Mouse (Mus musculus) left cerebral cortex, adult 18-20 months (tissue): Measurements from ENCODE around the gene Tmprss4. TPM values are rescaled to one million over a fixed set of nuclear protein-coding genes. Genes with fewer than 3 reads are reported as not detected.

Experiments
- DNase-seq, 2 experiments: peaks; one replicate each; pipeline ENCODE4 v3.0.0; 2021 to 2022; ENCODE audit warnings: low spot score in 2 of 2, mixed read lengths in 1 of 2
- total RNA-seq, 2 experiments: library from RNA; stranded (reverse); gene quantifications; 2 replicates each; pipeline ENCODE4 v1.2.3; 2021

Tmprss4 gene
- total RNA-seq, 2 experiments from 2014 or later: 0.28 TPM; not detected in 1

- no peak for DNase-seq
Measured at GRCm38 (mm10) chr9:45201319-45201947, 2.5 kb downstream of the Tmprss4 start.

DNA sequence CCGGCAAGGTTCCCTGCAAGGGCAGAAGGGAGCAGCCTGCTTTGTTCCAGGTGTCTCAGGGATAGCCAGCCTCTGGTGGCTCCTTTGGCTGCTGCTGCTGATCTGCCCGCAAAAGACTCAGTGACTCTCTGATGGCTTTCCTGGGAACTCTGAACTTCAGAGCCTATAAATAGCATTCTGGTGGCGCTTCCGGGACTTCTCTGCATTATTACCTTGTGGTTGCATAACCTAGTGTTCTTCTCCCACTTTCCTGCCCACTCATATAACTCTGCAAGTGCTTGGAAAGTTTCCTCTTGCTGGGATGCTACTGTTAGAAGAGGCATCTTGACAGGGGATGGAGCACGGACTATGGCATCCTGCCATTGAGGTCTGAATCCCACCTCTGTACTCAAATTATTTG is 6.3 kb downstream of the Tmprss4 start:
- no peak for DNase-seq

DNA sequence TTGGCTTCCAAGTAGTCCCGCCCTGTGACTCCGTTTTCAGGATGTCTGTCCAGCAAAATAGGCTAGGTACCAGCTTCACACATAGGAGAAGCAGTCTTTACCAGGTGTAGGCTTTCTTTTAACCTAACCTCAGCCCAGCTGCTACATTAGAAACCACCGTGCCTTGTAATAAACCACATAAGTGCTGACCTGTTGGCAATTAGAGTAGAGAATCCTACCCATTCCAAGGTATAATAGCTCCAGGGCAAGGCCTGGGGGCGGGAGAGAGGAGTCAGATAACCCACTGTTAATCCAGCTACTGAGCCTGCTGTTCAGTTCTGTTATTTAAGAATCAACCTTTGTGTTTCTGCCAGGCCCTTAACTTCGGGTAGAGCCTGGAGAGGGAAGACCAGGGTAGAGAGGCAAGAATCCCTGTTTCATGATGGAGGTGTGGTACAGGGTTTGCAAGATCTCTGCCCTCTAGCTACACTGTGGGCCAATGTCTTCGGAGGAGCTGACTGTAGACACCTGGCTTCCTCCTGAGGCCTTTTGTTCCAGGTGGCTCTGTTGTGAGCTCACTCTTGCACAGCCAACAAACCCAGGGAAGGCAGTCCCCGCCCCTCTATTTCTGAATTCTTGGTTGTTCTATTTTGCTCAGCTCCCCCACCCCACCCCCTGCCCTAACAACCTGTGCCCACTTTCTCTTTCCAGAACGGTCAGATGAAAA is 7.6 kb downstream of the Tmprss4 start:
- DNase-seq: no peak

DNA sequence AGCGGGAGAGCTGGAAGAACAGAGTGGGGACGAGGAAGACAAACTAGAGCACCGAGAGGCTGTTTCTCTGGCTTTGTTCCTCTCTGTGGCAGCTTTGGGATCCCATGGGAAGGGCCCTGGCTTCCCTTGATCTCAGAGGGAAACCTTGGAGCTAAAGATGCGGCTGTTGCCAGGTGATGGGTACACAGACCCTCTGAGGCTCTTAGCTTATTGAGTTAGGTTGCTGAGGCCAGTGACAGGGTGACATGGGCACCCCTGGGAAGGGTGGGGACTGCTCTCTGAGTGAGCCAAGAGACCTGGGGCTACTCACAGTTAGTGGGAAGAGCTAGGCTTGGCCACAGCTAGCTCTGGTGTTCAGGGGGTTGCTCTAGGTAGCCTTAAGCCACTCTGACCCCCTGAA is 8.4 kb downstream of the Tmprss4 start:
- DNase-seq: no peak

DNA sequence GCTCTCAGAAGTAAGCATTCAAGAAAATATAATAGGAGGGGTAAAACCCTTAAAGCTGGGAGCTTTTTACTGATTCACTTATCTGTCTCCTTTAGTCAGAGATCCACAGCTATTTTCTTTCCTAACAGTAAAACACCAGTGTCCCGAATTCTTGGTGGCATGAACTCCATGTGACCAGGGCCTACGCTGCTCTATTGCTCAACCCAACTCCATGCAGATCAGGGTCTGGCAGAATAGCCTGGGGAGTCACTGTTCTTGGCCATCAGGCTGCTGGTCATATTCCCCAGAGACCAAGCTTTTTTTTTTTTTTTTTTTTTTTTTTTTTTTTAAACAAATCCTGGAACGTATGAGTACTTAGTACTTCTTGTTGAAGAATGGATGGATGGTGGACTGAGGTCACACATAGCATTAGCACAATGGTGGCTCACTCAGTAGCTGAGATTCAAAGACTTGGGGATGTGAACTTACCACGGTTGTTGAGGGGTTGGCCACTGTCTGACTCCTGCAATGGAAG is 14.2 kb downstream of the Tmprss4 start:
- DNase-seq: no peak

GRCm38 (mm10) chr9:45188570-45189563 is 15.0 kb downstream of the Tmprss4 start:
- no peak for DNase-seq

DNA sequence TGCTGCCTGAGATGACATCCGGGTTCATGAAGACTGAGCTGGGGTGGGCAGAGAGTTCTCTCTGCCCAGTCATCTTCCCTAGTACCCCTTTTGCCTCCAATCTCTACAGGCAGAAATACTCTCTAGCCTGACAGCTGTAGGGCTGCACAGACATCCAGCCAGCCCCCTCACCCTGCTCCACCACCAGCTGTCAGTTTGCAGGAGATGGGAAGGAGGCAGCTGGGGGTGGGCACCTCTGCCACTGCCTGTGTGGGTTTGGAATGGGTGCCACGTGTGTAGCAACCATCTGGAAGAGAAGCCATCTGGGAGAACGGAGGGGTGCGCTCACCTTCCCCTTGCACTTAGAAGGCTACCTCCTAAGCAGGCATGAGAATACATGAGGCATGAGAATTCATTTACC is 18.6 kb downstream of the Tmprss4 start:
- DNase-seq: peak; percentile 63 to 81

- no peak for DNase-seq
Measured at GRCm38 (mm10) chr9:45183266-45183665, 20.6 kb downstream of the Tmprss4 start.

DNA sequence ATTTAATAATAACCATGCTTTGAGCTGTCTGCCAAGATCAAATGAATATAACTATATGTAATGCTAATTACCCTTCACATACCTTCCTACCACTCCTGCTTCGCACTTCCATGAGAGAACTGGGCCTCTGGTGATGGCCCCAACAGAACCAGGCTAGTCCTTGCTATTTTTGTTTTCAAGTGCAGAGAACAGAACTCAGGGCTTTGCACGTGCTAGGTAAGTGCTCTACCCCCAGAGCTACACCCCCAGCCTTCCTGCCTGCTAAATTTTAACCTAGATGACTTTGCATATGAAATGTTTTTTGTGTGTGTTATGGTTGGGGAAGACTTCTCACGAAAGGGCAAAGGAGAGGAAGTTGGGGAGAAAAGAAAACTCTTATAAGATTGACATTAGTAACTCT is 21.4 kb downstream of the Tmprss4 start:
- no peak for DNase-seq

DNA sequence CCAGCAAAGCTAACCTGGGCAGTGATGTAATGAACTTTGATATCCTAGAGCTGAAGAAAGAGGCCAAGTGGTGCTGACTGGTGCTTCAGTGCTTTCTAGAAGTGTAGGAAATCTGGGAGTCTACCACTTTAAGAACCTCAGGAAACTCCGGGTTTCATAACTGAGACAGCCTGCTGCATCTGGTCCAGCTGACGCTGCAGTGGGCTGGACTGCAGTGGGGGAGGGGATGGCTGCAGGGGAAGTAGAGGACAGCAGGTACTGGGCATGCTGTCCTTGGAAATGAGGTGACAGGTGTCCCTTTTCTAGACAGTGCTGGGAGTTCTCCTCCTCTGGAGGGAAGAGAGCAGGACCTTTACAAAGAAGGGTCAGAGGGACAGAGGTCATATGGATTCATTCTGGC is 22.1 kb downstream of the Tmprss4 start, which contains the start of gene BC049352:
Gene BC049352, plus strand, starts transcription at position 238 of the 400 bp plus-strand sequence.
- DNase-seq: no peak

DNA sequence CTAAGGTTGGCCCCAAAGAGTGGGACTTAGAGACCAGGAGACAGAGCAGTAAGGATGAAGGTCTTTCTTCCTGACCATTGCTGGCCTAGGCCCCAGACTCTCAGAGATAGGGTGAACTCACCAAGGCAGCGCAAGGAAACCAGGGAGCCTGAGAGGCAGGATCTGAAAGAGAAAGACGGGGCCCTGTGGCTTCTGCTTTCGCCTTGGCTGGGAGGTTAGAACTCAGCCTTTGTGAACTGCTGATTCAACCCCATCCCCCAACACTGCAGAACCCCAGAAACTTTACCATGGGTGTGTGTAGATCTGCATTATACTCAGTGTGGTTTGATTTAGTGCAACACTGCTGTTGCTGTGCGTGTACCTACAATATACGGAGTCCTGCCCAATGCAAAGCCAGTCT is 24.6 kb downstream of the Tmprss4 start:
- DNase-seq: no peak

GRCm38 (mm10) chr9:45173475-45173874 is 30.4 kb downstream of the Tmprss4 start:
- no peak for DNase-seq

GRCm38 (mm10) chr9:45171073-45171610 is 32.8 kb downstream of the Tmprss4 start:
- DNase-seq: no peak

- DNase-seq: peak; percentile 49 to 74
Measured at GRCm38 (mm10) chr9:45170150-45170549, 33.7 kb downstream of the Tmprss4 start.

DNA sequence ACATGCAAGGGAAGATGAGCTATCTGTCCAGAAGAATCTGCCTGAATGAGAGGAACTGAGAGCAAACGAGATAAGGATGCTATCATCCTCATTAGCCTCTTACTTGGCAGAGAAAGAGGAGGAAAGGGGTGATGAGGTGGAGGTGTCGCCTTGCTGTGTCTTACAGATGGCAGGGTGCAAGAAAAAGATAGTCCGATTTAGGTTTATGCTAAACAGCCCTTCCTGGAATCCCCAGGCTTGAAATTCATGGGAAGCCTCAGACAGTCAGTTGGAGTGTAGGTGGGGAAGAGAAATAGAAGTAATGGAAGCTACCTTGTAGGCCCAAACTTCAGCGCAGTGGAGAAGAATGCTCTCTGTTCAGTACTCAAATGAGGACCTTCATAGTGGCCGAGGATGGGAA is 36.0 kb downstream of the Tmprss4 start:
- DNase-seq: no peak

DNA sequence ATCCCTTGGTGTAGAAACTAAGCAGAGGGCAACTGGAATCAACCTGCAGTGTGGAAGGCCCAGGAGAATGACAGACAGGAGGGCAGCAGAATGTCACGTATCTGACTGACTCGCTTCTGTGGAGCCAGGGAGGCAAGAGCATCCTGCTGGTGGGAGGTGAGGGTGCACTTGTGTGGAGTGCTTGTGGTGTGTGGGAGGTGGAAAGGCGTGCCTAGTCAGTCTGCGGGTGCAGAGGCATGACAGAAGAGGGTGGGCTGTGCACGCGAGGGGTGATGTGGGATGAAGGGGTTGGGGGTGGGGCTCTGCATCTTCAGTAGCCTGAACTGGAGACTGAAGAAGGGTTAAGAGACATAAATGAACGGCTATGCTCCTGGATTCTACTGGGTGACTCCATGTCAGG is 50.5 kb downstream of the Tmprss4 start:
- no peak for DNase-seq

- DNase-seq: no peak
Measured at GRCm38 (mm10) chr9:45150933-45151332, 53.0 kb downstream of the Tmprss4 start.

- DNase-seq: peak; percentile 82 to 88
Measured at GRCm38 (mm10) chr9:45146267-45146597, 57.7 kb downstream of the Tmprss4 start.

- DNase-seq: peak; percentile 39 to 54
Measured at GRCm38 (mm10) chr9:45145533-45146266, 58.2 kb downstream of the Tmprss4 start.

- DNase-seq: no peak
Measured at GRCm38 (mm10) chr9:45142686-45143085, 61.2 kb downstream of the Tmprss4 start.

DNA sequence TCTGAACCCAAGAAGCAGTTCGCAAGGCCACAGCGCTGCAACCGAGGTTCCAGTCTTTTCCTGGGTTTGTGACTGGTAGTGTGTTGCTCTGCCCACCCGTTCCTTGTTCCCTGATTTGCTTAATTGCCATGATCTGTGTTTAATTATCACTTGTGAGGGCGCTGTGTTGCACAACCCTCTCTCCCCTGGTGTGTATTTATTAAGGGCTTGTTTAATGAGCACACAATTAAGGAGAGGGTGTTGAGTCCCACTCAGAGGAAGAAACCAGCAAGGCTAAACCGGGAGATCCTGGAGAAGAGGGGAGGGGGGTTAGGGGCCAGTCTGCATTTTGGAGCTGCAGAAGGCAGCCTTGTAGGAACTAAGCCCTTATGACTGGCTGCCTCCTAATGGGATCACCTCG is 62.9 kb downstream of the Tmprss4 start:
- DNase-seq: no peak
